Mouse (Mus musculus) Patski (cell line): ENCODE measurements at regions not wholly inside any gene's neighbourhood (a gene's known extent, or its start where the extent isn't known, plus 50 kb on each side); places are given as distances from the start of the nearest gene placed in this dataset.

Source experiments
- ATAC-seq: fragments of 100-300 bp; one replicate; pipeline ENCODE4 v1.8.0; 2021
- CTCF ChIA-PET: fragments of 350-600 bp; sonication (Branson Sonifier 250); formaldehyde crosslinking; loops from one replicate; lab custom pipeline; 2022; ENCODE audit warnings: inconsistent platforms; lab: Charles Lee
- POLR2A ChIA-PET: fragments of 350-600 bp; sonication (Branson Sonifier 250); formaldehyde crosslinking; loops from one replicate; lab custom pipeline; 2022; ENCODE audit warnings: antibody characterized with exemption, inconsistent platforms; lab: Charles Lee
- DNase-seq: peaks from one replicate; pipeline ENCODE4 v3.0.0-alpha.2; 2011; ENCODE audit warnings: low read depth, low spot score
- H3K27me3 ChIP-seq: fragments of 371-371 bp; one replicate; pipeline ENCODE4 v1.5.1; 2021
- CTCF ChIP-seq: fragments of 100-300 bp; IDR thresholded peaks from one replicate; pipeline ENCODE4 v1.5.1; 2021
- in situ Hi-C: fragments of 300-500 bp; cut with MboI; formaldehyde crosslinking; loops from 3 replicates; pipeline ENCODE4 v1.11.1; 2018; ENCODE audit warnings: low pct_unique_long_range_greater_than_20kb, mixed read lengths

GRCm38 (mm10) chr2:172699654-172700053, 150.3 kb downstream of the Tfap2c start:
- DNase-seq: no peak
- no peak for ATAC-seq
- in situ Hi-C loops: no loop called here
- H3K27me3 ChIP-seq: no peaks in the 10 kb centered on the region
- POLR2A ChIA-PET: no interaction called here
- CTCF ChIA-PET: no interaction called here
- TF ChIP-seq CTCF: no peak

- no peak for ATAC-seq
- H3K27me3 ChIP-seq: no peaks in the 10 kb centered on the region
- no peak for DNase-seq
- POLR2A ChIA-PET: no interaction called here
- CTCF ChIA-PET: interaction anchor here (1.3 kb wide), 1 partner anchor 9 kb away, joined by 4 read pairs; no protein-coding TSS in a partner anchor
- TF ChIP-seq CTCF: no peak
- in situ Hi-C loops: no loop called here
Measured at GRCm38 (mm10) chr2:172710641-172711040, 161.2 kb downstream of the Tfap2c start.

- DNase-seq: no peak
Measured at GRCm38 (mm10) chr2:172726701-172727100, 177.3 kb downstream of the Tfap2c start.

GRCm38 (mm10) chr2:172727576-172727975, 178.2 kb downstream of the Tfap2c start:
- ATAC-seq: no peak
- in situ Hi-C loops: no loop called here
- ChIA-PET POLR2A (no interaction called here), CTCF (no interaction called here)
- TF ChIP-seq CTCF: no peak
- no peak for DNase-seq
- peaks cover 17% of the 10 kb centered on the region for H3K27me3 ChIP-seq

More at GRCm38 (mm10) chr2:172726701-172727100, 177.3 kb downstream of the Tfap2c start:
- H3K27me3 ChIP-seq: peaks cover 10% of the 10 kb centered on the region
- TF ChIP-seq CTCF: no peak
- CTCF ChIA-PET: no interaction called here
- no peak for ATAC-seq
- POLR2A ChIA-PET: no interaction called here
- in situ Hi-C loops: no loop called here

- DNase-seq (no peak), ATAC-seq (no peak)
- in situ Hi-C loops: no loop called here
- TF ChIP-seq CTCF: no peak
- ChIA-PET CTCF (no interaction called here), POLR2A (no interaction called here)
- peaks cover 23% of the 10 kb centered on the region for H3K27me3 ChIP-seq
Measured at GRCm38 (mm10) chr2:172728240-172728821, 178.9 kb downstream of the Tfap2c start.

DNA sequence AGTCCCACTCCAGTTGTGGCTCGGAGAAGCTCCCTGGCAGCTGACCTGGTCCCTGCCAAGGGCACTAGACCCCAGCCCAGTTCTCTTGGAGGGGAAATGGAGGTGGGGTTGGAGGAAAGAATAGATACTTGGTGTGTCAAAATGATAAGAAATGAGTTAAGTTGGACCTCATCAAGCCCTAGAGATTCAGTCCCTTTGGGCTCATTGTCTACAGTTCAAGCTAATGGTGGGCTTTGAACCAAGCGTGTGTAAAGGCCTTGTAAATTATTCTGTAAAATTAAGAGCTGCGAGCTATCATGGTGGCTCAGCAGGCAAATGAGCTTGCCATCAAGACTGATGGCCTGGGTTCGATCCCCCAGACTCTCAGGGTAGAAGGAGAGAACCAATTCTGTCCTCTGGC, 179.8 kb downstream of the Tfap2c start:
- POLR2A ChIA-PET: no interaction called here
- CTCF ChIA-PET: no interaction called here
- peaks cover 26% of the 10 kb centered on the region for H3K27me3 ChIP-seq
- ATAC-seq (no peak), DNase-seq (no peak)
- in situ Hi-C loops: no loop called here
- no peak for TF ChIP-seq CTCF

GRCm38 (mm10) chr2:172729741-172730140, 180.3 kb downstream of the Tfap2c start:
- DNase-seq (no peak), ATAC-seq (no peak)
- in situ Hi-C loops: no loop called here
- CTCF ChIA-PET: no interaction called here
- no peak for TF ChIP-seq CTCF
- POLR2A ChIA-PET: no interaction called here
- peaks cover 32% of the 10 kb centered on the region for H3K27me3 ChIP-seq

DNA sequence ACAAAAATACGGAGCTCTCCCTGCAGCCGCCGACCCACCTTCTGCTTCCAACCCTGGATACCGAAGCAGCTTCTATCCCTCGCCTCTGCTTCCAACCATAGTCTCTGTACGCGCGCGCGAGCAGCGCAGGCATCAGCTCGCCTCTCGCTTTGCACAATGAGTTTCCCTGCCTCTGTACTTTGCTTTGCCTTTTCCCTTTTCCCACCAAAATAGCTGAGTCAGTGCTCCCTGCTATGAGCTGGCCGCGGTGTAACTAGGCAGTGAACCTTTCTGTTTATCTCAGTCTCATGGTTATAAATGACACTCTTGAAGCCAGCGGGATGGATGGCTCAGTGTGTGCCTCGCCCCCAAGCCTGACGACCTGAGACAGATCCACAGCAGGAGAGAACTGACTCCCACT, 182.0 kb downstream of the Tfap2c start:
- no peak for TF ChIP-seq CTCF
- H3K27me3 ChIP-seq: peaks cover 34% of the 10 kb centered on the region
- in situ Hi-C loops: no loop called here
- ATAC-seq: peak; percentile 32
- POLR2A ChIA-PET: no interaction called here
- DNase-seq: no peak
- CTCF ChIA-PET: interaction anchor here (0.8 kb wide), 2 partner anchors 11 to 46 kb away, joined by 3 to 4 read pairs; no protein-coding TSS in a partner anchor

GRCm38 (mm10) chr2:172732453-172733210, 183.2 kb downstream of the Tfap2c start:
- DNase-seq (no peak), ATAC-seq (no peak)
- peaks cover 40% of the 10 kb centered on the region for H3K27me3 ChIP-seq
- in situ Hi-C loops: no loop called here
- TF ChIP-seq CTCF: no peak
- CTCF ChIA-PET: no interaction called here
- POLR2A ChIA-PET: interaction anchor here (1.0 kb wide), 1 partner anchor 18 kb away, joined by 3 read pairs; no protein-coding TSS in a partner anchor

GRCm38 (mm10) chr2:172733403-172733995, 184.1 kb downstream of the Tfap2c start:
- no peak for DNase-seq
- H3K27me3 ChIP-seq: peaks cover 39% of the 10 kb centered on the region
- ATAC-seq: no peak
- in situ Hi-C loops: no loop called here
- TF ChIP-seq CTCF: no peak
- POLR2A ChIA-PET: interaction anchor here (1.0 kb wide), 1 partner anchor 19 kb away, joined by 3 read pairs; no protein-coding TSS in a partner anchor
- CTCF ChIA-PET: no interaction called here

DNA sequence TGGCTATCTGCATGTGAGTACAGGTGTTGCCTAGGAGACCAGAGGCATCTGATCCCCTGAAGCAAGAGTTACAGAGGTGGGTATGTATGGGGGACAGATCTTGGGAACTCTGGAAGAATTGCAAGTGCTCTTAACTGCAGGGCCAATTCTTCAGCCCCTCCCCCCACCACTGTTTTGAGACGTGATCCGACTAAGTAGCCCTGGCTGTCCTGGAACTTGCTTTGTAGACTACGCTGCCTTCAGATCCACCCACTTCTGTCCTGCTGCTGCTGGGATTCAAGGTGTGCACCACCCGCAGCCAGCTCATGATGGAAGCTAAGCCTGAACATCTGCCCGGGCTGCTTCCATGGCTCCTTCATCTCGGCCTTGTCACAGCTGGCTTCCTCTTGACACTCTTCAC, 186.2 kb downstream of the Tfap2c start:
- DNase-seq: no peak

More for the DNA sequence above, 186.2 kb downstream of the Tfap2c start:
- peaks cover 44% of the 10 kb centered on the region for H3K27me3 ChIP-seq
- CTCF ChIA-PET: no interaction called here
- TF ChIP-seq CTCF: no peak
- POLR2A ChIA-PET: no interaction called here
- in situ Hi-C loops: no loop called here
- no peak for ATAC-seq
